Mouse (Mus musculus): Measurements from ENCODE around the gene Sox12. TPM values are rescaled to one million over a fixed set of nuclear protein-coding genes. Genes with fewer than 3 reads are reported as not detected.

Gene Sox12
- total and polyA plus RNA-seq, 2 experiments from 2014 or later: 10.1 to 49.7 TPM

- 16% methylated on average over 13 of the region's 13 CpGs for WGBS
- DNase-seq (ENCODE audit: low spot score) (no peak), ATAC-seq (no peak)
- Histone ChIP-seq H3K4me1 (ENCODE audit: insufficient read depth, low read length) (peaks cover 18% of the 10 kb centered on the region; the same call in 1 of the 2 replicates), H3K9me3 (ENCODE audit: low read length) (no peaks in the 10 kb centered on the region), H3K4me3 (ENCODE audit: low read length) (peak overlapping the region; percentile 56), H3K36me3 (ENCODE audit: insufficient read depth, low read length) (no peaks in the 10 kb centered on the region), H3K4me2 (ENCODE audit: low read depth, low read length) (peak overlapping the region; percentile 94), H3K27ac (peak overlapping the region; percentile 99), H3K27me3 (ENCODE audit: insufficient read depth, low read length) (no peaks in the 10 kb centered on the region), H3K9ac (replicated peaks; ENCODE audit: low read length) (peak overlapping the region; percentile 78)
- TF ChIP-seq CTCF (IDR thresholded peaks at IDR 0.05; ENCODE audit: low read depth): no peak
These were observed 2.5 kb downstream of the Sox12 start for GRCm38 (mm10) chr2:152395271-152395920.

GRCm38 (mm10) chr2:152393225-152394017 lies 4.4 kb downstream of the Sox12 start:
- peaks cover 18% of the 10 kb centered on the region; the same call in 1 of the 2 replicates for H3K4me1 ChIP-seq (ENCODE audit: insufficient read depth, low read length)
- H3K9ac ChIP-seq (replicated peaks; ENCODE audit: low read length): no peak overlapping the region
- H3K9me3 ChIP-seq (ENCODE audit: low read length): no peaks in the 10 kb centered on the region
- ATAC-seq: no peak
- H3K4me3 ChIP-seq (ENCODE audit: low read length): no peak overlapping the region
- H3K4me2 ChIP-seq (ENCODE audit: low read depth, low read length): peak overlapping the region; percentile 94
- H3K27ac ChIP-seq: no peak overlapping the region
- H3K27me3 ChIP-seq (ENCODE audit: insufficient read depth, low read length): no peaks in the 10 kb centered on the region
- WGBS: 50% methylated on average over 9 of the region's 9 CpGs
- no peaks in the 10 kb centered on the region for H3K36me3 ChIP-seq (ENCODE audit: insufficient read depth, low read length)
- no peak for TF ChIP-seq CTCF (IDR thresholded peaks at IDR 0.05; ENCODE audit: low read depth)
- DNase-seq (ENCODE audit: low spot score): no peak

GRCm38 (mm10) chr2:152392786-152393185 lies 5.1 kb downstream of the Sox12 start:
- Histone ChIP-seq H3K27me3 (ENCODE audit: insufficient read depth, low read length) (no peaks in the 10 kb centered on the region), H3K9ac (replicated peaks; ENCODE audit: low read length) (no peak overlapping the region), H3K36me3 (ENCODE audit: insufficient read depth, low read length) (no peaks in the 10 kb centered on the region), H3K4me3 (ENCODE audit: low read length) (no peak overlapping the region), H3K9me3 (ENCODE audit: low read length) (no peaks in the 10 kb centered on the region), H3K27ac (no peak overlapping the region), H3K4me1 (ENCODE audit: insufficient read depth, low read length) (peaks cover 18% of the 10 kb centered on the region; the same call in 1 of the 2 replicates), H3K4me2 (ENCODE audit: low read depth, low read length) (no peak overlapping the region)
- TF ChIP-seq CTCF (IDR thresholded peaks at IDR 0.05; ENCODE audit: low read depth): peak; percentile 82
- 6% methylated on average over 3 of the region's 3 CpGs for WGBS
- peak; percentile 81 for DNase-seq (ENCODE audit: low spot score)
- ATAC-seq: no peak

- Histone ChIP-seq H3K4me2 (ENCODE audit: low read depth, low read length) (no peak overlapping the region), H3K9me3 (ENCODE audit: low read length) (no peaks in the 10 kb centered on the region), H3K9ac (replicated peaks; ENCODE audit: low read length) (no peak overlapping the region), H3K27me3 (ENCODE audit: insufficient read depth, low read length) (no peaks in the 10 kb centered on the region), H3K4me1 (ENCODE audit: insufficient read depth, low read length) (no peaks in the 10 kb centered on the region), H3K27ac (no peak overlapping the region), H3K4me3 (ENCODE audit: low read length) (no peak overlapping the region), H3K36me3 (ENCODE audit: insufficient read depth, low read length) (no peaks in the 10 kb centered on the region)
- ATAC-seq: no peak
- WGBS: 90% methylated on average over 4 of the region's 4 CpGs
- no peak for DNase-seq (ENCODE audit: low spot score)
- no peak for TF ChIP-seq CTCF (IDR thresholded peaks at IDR 0.05; ENCODE audit: low read depth)
These were observed 13.7 kb downstream of the Sox12 start for GRCm38 (mm10) chr2:152384191-152384590.

GRCm38 (mm10) chr2:152376345-152376741 lies 21.5 kb downstream of the Sox12 start, which contains the start of gene Nrsn2:
Nrsn2 (minus strand) TSS chr2:152376638.
- DNase-seq (ENCODE audit: low spot score) (peak; percentile 75), ATAC-seq (peak; percentile 85)
- H3K4me2 ChIP-seq (ENCODE audit: low read depth, low read length): peak within 1 kb of the TSS; percentile 57
- H3K4me3 ChIP-seq (ENCODE audit: low read length): peak within 1 kb of the TSS; percentile 35
- WGBS: 3% methylated on average over 15 of the region's 16 CpGs
- no peaks in the 10 kb centered on the region for H3K36me3 ChIP-seq (ENCODE audit: insufficient read depth, low read length)
- peak within 1 kb of the TSS; percentile 55 for H3K9ac ChIP-seq (replicated peaks; ENCODE audit: low read length)
- peak within 1 kb of the TSS; percentile 83 for H3K27ac ChIP-seq
- no peak for TF ChIP-seq CTCF (IDR thresholded peaks at IDR 0.05; ENCODE audit: low read depth)
- H3K9me3 ChIP-seq (ENCODE audit: low read length): no peaks in the 10 kb centered on the region
- H3K27me3 ChIP-seq (ENCODE audit: insufficient read depth, low read length): no peaks in the 10 kb centered on the region
- peaks cover 15% of the 10 kb centered on the region for H3K4me1 ChIP-seq (ENCODE audit: insufficient read depth, low read length)

GRCm38 (mm10) chr2:152375652-152376344 lies 22.1 kb downstream of the Sox12 start:
- H3K9me3 ChIP-seq (ENCODE audit: low read length): no peaks in the 10 kb centered on the region
- peak overlapping the region; percentile 57 for H3K4me2 ChIP-seq (ENCODE audit: low read depth, low read length)
- H3K36me3 ChIP-seq (ENCODE audit: insufficient read depth, low read length): no peaks in the 10 kb centered on the region
- H3K27ac ChIP-seq: peak overlapping the region; percentile 83
- WGBS: 2% methylated on average over 21 of the region's 21 CpGs
- H3K4me1 ChIP-seq (ENCODE audit: insufficient read depth, low read length): peaks cover 15% of the 10 kb centered on the region
- no peaks in the 10 kb centered on the region for H3K27me3 ChIP-seq (ENCODE audit: insufficient read depth, low read length)
- H3K9ac ChIP-seq (replicated peaks; ENCODE audit: low read length): peak overlapping the region; percentile 55
- H3K4me3 ChIP-seq (ENCODE audit: low read length): peak overlapping the region; percentile 35
- DNase-seq (ENCODE audit: low spot score) (peak; percentile 83), ATAC-seq (peak; percentile 83)
- TF ChIP-seq CTCF (IDR thresholded peaks at IDR 0.05; ENCODE audit: low read depth): no peak
